Mouse (Mus musculus) 416B (cell line): ENCODE measurements at regions not wholly inside any gene's neighbourhood (a gene's known extent, or its start where the extent isn't known, plus 50 kb on each side); places are given as distances from the start of the nearest gene placed in this dataset.
"Not testable (repeated sequence)": the region's sequence is repeated elsewhere in the genome, so short reads cannot be mapped to it uniquely, and the experiment has no call there.

ENCODE experiments used
- DNase-seq: peaks from one replicate; pipeline ENCODE4 v3.0.0; 2011; ENCODE audit warnings: low read depth

GRCm38 (mm10) chr5:50343681-50344080 is 284.9 kb upstream of the Adgra3 start:
- DNase-seq: no peak

- DNase-seq: no peak
These were observed 250.7 kb upstream of the Adgra3 start for GRCm38 (mm10) chr5:50309491-50309890.

GRCm38 (mm10) chr5:50303859-50304480 is 245.2 kb upstream of the Adgra3 start:
- DNase-seq: no peak

- DNase-seq: peak; percentile 44
These were observed 235.0 kb upstream of the Adgra3 start for GRCm38 (mm10) chr5:50293794-50294193.

GRCm38 (mm10) chr5:50290879-50291410 is 232.1 kb upstream of the Adgra3 start:
- no peak for DNase-seq

- DNase-seq: no peak
These were observed 201.6 kb upstream of the Adgra3 start for GRCm38 (mm10) chr5:50260417-50260816.

- no peak for DNase-seq
These were observed 199.2 kb upstream of the Adgra3 start for GRCm38 (mm10) chr5:50258017-50258416.

GRCm38 (mm10) chr5:50234111-50234510 is 175.3 kb upstream of the Adgra3 start:
- DNase-seq: no peak

- peak; percentile 7 for DNase-seq
These were observed 158.2 kb upstream of the Adgra3 start for GRCm38 (mm10) chr5:50216956-50217355.

- DNase-seq: peak; percentile 15
These were observed 157.2 kb upstream of the Adgra3 start for GRCm38 (mm10) chr5:50215960-50216359.

GRCm38 (mm10) chr5:50202307-50203010 is 143.7 kb upstream of the Adgra3 start:
- no peak for DNase-seq

GRCm38 (mm10) chr5:50196423-50196822 is 137.6 kb upstream of the Adgra3 start:
- no peak for DNase-seq

GRCm38 (mm10) chr5:50195993-50196392 is 137.2 kb upstream of the Adgra3 start:
- DNase-seq: no peak

- no peak for DNase-seq
These were observed 130.6 kb upstream of the Adgra3 start for GRCm38 (mm10) chr5:50189394-50189793.

- DNase-seq: no peak
These were observed 123.9 kb upstream of the Adgra3 start for GRCm38 (mm10) chr5:50182721-50183120.

GRCm38 (mm10) chr5:50156557-50156956 is 97.8 kb upstream of the Adgra3 start:
- DNase-seq: no peak

GRCm38 (mm10) chr5:50155170-50155860 is 96.5 kb upstream of the Adgra3 start:
- DNase-seq: not testable (repeated sequence)

GRCm38 (mm10) chr5:50146926-50147325 is 88.1 kb upstream of the Adgra3 start:
- no peak for DNase-seq

GRCm38 (mm10) chr5:50145458-50146083 is 86.8 kb upstream of the Adgra3 start:
- peak; percentile 1 for DNase-seq

GRCm38 (mm10) chr5:50130202-50130601 is 71.4 kb upstream of the Adgra3 start:
- no peak for DNase-seq

- no peak for DNase-seq
These were observed 70.2 kb upstream of the Adgra3 start for GRCm38 (mm10) chr5:50128972-50129371.

- no peak for DNase-seq
These were observed 67.8 kb upstream of the Adgra3 start for GRCm38 (mm10) chr5:50126594-50126993.
